Mouse (Mus musculus) lung, postnatal 0 days (tissue): Measurements from ENCODE around the gene Cyp2d9. TPM values are rescaled to one million over a fixed set of nuclear protein-coding genes. Genes with fewer than 3 reads are reported as not detected.

Experiments used
- ATAC-seq: fragments of 200-750 bp; cut with Nextera tagmentation; 2 replicates; pipeline ENCODE4 v1.8.0; 2017; ENCODE audit warnings: moderate library complexity
- DNase-seq: peaks from one replicate; pipeline ENCODE4 v3.0.0-alpha.2; 2016; ENCODE audit warnings: low spot score
- H3K27ac ChIP-seq: fragments of 300-500 bp; sonication (generic); 2 replicates; pipeline ENCODE4 v1.5.1; 2014; ENCODE audit warnings: antibody characterized with exemption, mild to moderate bottlenecking, low read length, mixed read lengths
- H3K27me3 ChIP-seq: fragments of 300-500 bp; sonication (generic); replicated peaks from 2 replicates; pipeline ENCODE4 v1.6.1; 2014; ENCODE audit warnings: low read length, mixed read lengths; ENCODE audit not compliant: insufficient read depth
- H3K36me3 ChIP-seq: fragments of 300-500 bp; sonication (generic); 2 replicates; pipeline ENCODE4 v1.6.1; 2014; ENCODE audit warnings: low read length, mixed read lengths; ENCODE audit not compliant: insufficient read depth
- H3K4me1 ChIP-seq: fragments of 300-500 bp; sonication (generic); 2 replicates; pipeline ENCODE4 v1.6.1; 2014; ENCODE audit warnings: antibody characterized with exemption, low read depth, low read length, mixed read lengths; ENCODE audit not compliant: insufficient read depth
- H3K4me2 ChIP-seq: fragments of 300-500 bp; sonication (generic); replicated peaks from 2 replicates; pipeline ENCODE4 v1.6.1; 2014; ENCODE audit warnings: low read depth, mild to moderate bottlenecking, low read length, moderate library complexity, mixed read lengths
- H3K4me3 ChIP-seq: fragments of 300-500 bp; sonication (generic); 2 replicates; pipeline ENCODE4 v1.5.1; 2014; ENCODE audit warnings: low read depth, low read length
- H3K9ac ChIP-seq: fragments of 300-500 bp; sonication (generic); replicated peaks from 2 replicates; pipeline ENCODE4 v1.6.1; 2014; ENCODE audit warnings: low read depth, mild to moderate bottlenecking
- H3K9me3 ChIP-seq: fragments of 300-500 bp; sonication (generic); 2 replicates; pipeline ENCODE4 v1.6.1; 2016; ENCODE audit warnings: low read length, mixed read lengths
- CTCF ChIP-seq: IDR thresholded peaks from 2 replicates; pipeline ENCODE4 v1.5.1; 2016; ENCODE audit warnings: antibody characterized with exemption, mild to moderate bottlenecking
- EP300 ChIP-seq: IDR thresholded peaks from 2 replicates; pipeline ENCODE4 v1.6.1; 2016; ENCODE audit warnings: antibody characterized with exemption, mild to moderate bottlenecking, control low read depth
- WGBS: fragments of 180-500 bp; shearing (Covaris S2); extraction: QIAGEN DNeasy Blood & Tissue Kit; methylation state at CpG from one replicate; pipeline ENCODE4 v1.1.7; 2014; 5-methylcytosine and 5-hydroxymethylcytosine counted together
- polyA plus RNA-seq: library from polyadenylated mRNA; unstranded; fragments of >200 nt; fragmentation: Nextera tagmentation; extraction: Ambion mirVana; gene quantifications from 2 replicates; pipeline ENCODE4 v1.2.1, GENCODE M21; 2015

The Cyp2d9 gene
- polyA plus RNA-seq, 1 experiment from 2014 or later: not detected

- no peak for ATAC-seq
Measured at GRCm38 (mm10) chr15:82402741-82403140, 30.5 kb upstream of the Cyp2d9 start.

GRCm38 (mm10) chr15:82403606-82404005 is 29.6 kb upstream of the Cyp2d9 start:
- Histone ChIP-seq H3K27ac (no peak overlapping the region), H3K9me3 (no peaks in the 10 kb centered on the region), H3K27me3 (no peaks in the 10 kb centered on the region), H3K9ac (no peak overlapping the region), H3K4me2 (no peak overlapping the region), H3K36me3 (no peaks in the 10 kb centered on the region), H3K4me1 (no peaks in the 10 kb centered on the region), H3K4me3 (no peak overlapping the region)
- no peak for ATAC-seq
- no peak for TF ChIP-seq CTCF
- TF ChIP-seq EP300: no peak
- WGBS: 90% methylated on average over 9 of the region's 9 CpGs
- no peak for DNase-seq

More at GRCm38 (mm10) chr15:82402741-82403140, 30.5 kb upstream of the Cyp2d9 start:
- Histone ChIP-seq H3K4me1 (no peaks in the 10 kb centered on the region), H3K4me2 (no peak overlapping the region), H3K27me3 (no peaks in the 10 kb centered on the region), H3K36me3 (no peaks in the 10 kb centered on the region), H3K9ac (no peak overlapping the region), H3K4me3 (no peak overlapping the region), H3K9me3 (no peaks in the 10 kb centered on the region), H3K27ac (no peak overlapping the region)
- DNase-seq: no peak
- 87% methylated on average over 6 of the region's 6 CpGs for WGBS
- TF ChIP-seq EP300 (no peak), CTCF (no peak)

GRCm38 (mm10) chr15:82404163-82404562 is 29.1 kb upstream of the Cyp2d9 start:
- TF ChIP-seq EP300: no peak
- TF ChIP-seq CTCF: no peak
- no peaks in the 10 kb centered on the region for H3K36me3 ChIP-seq
- no peak for ATAC-seq
- no peak for DNase-seq
- H3K9ac ChIP-seq: no peak overlapping the region
- H3K4me2 ChIP-seq: no peak overlapping the region
- no peaks in the 10 kb centered on the region for H3K27me3 ChIP-seq
- no peak overlapping the region for H3K27ac ChIP-seq
- no peaks in the 10 kb centered on the region for H3K4me1 ChIP-seq
- WGBS: 79% methylated on average over 3 of the region's 3 CpGs
- no peak overlapping the region for H3K4me3 ChIP-seq
- H3K9me3 ChIP-seq: no peaks in the 10 kb centered on the region

DNA sequence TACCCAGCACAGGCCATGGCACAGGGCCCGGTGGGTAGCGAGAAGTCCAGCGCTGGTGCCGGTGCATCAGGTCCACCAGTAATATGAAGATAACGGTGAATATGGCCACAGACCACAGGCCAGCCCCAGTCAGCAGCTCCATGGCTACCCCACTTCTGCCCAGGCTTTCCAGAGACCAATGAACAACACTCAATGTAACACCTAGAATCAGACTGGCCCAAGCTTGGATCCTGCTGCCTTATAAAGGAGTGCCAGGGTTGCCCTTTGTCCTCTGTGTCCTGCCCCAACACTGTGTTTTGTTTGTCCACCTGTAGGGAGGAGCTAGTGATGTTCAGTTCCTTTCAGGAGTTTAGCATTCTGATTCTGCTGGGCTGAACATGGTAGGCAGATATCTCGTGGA is 26.3 kb upstream of the Cyp2d9 start, which contains the start of gene Cyp2d10:
Gene Cyp2d10, minus strand, starts transcription at position 215 of the 400 bp plus-strand sequence.
- ATAC-seq: no peak

DNA sequence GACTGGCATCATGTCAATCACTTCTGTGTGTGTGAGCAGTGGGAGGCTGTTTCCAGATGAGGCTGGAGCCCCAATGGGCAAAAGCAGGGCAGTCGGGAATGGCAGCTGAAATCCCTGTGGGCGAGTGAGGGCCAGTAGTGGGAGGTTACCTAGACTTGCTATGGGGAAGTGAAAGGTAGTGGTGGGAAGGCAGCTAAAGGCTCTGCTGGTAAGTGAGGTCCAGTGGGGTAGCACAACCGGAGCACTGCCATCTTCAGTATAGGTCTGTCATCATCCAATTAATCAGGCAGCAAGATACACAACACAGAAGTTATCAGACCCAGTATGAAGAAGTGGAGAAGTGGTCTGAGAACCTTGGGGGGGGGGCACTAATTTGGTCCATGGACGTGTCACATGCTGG is 25.7 kb upstream of the Cyp2d9 start:
- Histone ChIP-seq H3K9me3 (no peaks in the 10 kb centered on the region), H3K36me3 (no peaks in the 10 kb centered on the region), H3K4me1 (no peaks in the 10 kb centered on the region), H3K27me3 (no peaks in the 10 kb centered on the region), H3K4me3 (no peak overlapping the region), H3K4me2 (no peak overlapping the region), H3K27ac (no peak overlapping the region), H3K9ac (no peak overlapping the region)
- DNase-seq: no peak
- TF ChIP-seq CTCF: no peak
- no peak for TF ChIP-seq EP300
- 70% methylated on average over 4 of the region's 4 CpGs for whole genome bisulfite sequencing
- ATAC-seq: no peak

More for the DNA sequence above, 26.3 kb upstream of the Cyp2d9 start, which contains the start of gene Cyp2d10:
- Histone ChIP-seq H3K9me3 (no peaks in the 10 kb centered on the region), H3K27me3 (no peaks in the 10 kb centered on the region), H3K36me3 (no peaks in the 10 kb centered on the region), H3K4me2 (no peak within 1 kb of the TSS), H3K9ac (no peak within 1 kb of the TSS), H3K4me1 (no peaks in the 10 kb centered on the region), H3K27ac (no peak within 1 kb of the TSS), H3K4me3 (no peak within 1 kb of the TSS)
- WGBS: 94% methylated on average over 6 of the region's 6 CpGs
- TF ChIP-seq CTCF: no peak
- no peak for TF ChIP-seq EP300
- no peak for DNase-seq

- H3K27me3 ChIP-seq: no peaks in the 10 kb centered on the region
- H3K27ac ChIP-seq: peak overlapping the region; percentile 47; the same call in 1 of the 2 replicates
- WGBS: 22% methylated on average over 16 of the region's 16 CpGs
- peak overlapping the region; percentile 35 for H3K4me2 ChIP-seq
- no peak overlapping the region for H3K4me3 ChIP-seq
- ATAC-seq (peak; percentile 96), DNase-seq (peak; percentile 90)
- H3K4me1 ChIP-seq: no peaks in the 10 kb centered on the region
- H3K36me3 ChIP-seq: no peaks in the 10 kb centered on the region
- H3K9me3 ChIP-seq: no peaks in the 10 kb centered on the region
- no peak overlapping the region for H3K9ac ChIP-seq
- TF ChIP-seq CTCF: peak; percentile 97
- TF ChIP-seq EP300: no peak
Measured at GRCm38 (mm10) chr15:82416797-82417789, 16.1 kb upstream of the Cyp2d9 start.
